Mouse (Mus musculus) brain, embryonic 14.5 days (tissue): Measurements from ENCODE around the gene Zbtb43. TPM values are rescaled to one million over a fixed set of nuclear protein-coding genes. Genes with fewer than 3 reads are reported as not detected.

Source experiments
- DNase-seq: peaks from one replicate; pipeline ENCODE4 v3.0.0-alpha.2; 2011; ENCODE audit warnings: low read depth
- CTCF ChIP-seq: fragments of 200-500 bp; IDR thresholded peaks from 2 replicates; pipeline ENCODE4 v1.5.1; 2012; ENCODE audit warnings: inconsistent platforms, mild to moderate bottlenecking, moderate library complexity, borderline replicate concordance; ENCODE audit not compliant: insufficient read depth, insufficient read length; ENCODE audit errors: extremely low read depth
- POLR2A ChIP-seq: fragments of 200-500 bp; IDR thresholded peaks from 2 replicates; pipeline ENCODE4 v1.6.1; 2012; ENCODE audit warnings: mild to moderate bottlenecking, inconsistent platforms, borderline replicate concordance; ENCODE audit not compliant: poor library complexity, insufficient read depth, insufficient read length, severe bottlenecking; ENCODE audit errors: extremely low read depth
- polyA plus RNA-seq: library from polyadenylated mRNA; depleted of rRNA; stranded (reverse); fragments of >200 nt; gene quantifications from 2 replicates; pipeline ENCODE4 v1.2.3, GENCODE M21; 2012

Gene Zbtb43
- polyA plus RNA-seq, 1 experiment, result 22.6 TPM

- DNase-seq, result no peak
- TF ChIP-seq CTCF (no peak), POLR2A (no peak)
These were observed 28.2 kb downstream of the Zbtb43 start for GRCm38 (mm10) chr2:33439980-33440670.

DNA sequence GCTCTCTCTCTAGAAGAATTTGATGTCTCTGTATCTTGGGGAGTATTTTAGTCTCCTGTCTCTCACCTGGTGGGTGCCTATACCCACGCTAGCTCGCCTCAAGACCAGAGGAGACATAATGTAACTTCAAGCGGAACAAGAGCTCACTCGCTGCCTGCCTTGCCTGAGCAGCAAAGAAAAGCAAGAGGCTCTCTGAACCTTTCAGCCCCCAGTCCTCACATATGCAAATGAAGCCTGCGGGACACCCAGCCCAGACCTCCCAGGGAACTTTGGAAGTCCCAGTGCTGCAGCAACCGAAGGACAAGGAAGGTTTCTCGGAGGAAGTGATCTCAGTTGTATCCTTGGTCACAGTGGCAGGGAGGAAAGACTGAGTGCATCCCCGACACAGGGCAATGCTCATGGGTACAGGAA lies 28.9 kb downstream of the Zbtb43 start:
- no peak for TF ChIP-seq POLR2A
- TF ChIP-seq CTCF, result no peak
- peak; percentile 41 for DNase-seq

- no peak for DNase-seq
- no peak for TF ChIP-seq CTCF
- no peak for TF ChIP-seq POLR2A
These were observed 30.0 kb downstream of the Zbtb43 start for GRCm38 (mm10) chr2:33438377-33438776.

GRCm38 (mm10) chr2:33437184-33437583 lies 31.2 kb downstream of the Zbtb43 start:
- DNase-seq, result no peak
- TF ChIP-seq CTCF (no peak), POLR2A (no peak)

GRCm38 (mm10) chr2:33436035-33436580 lies 32.3 kb downstream of the Zbtb43 start:
- peak; percentile 62 for DNase-seq
- no peak for TF ChIP-seq CTCF
- TF ChIP-seq POLR2A, result no peak

- no peak for TF ChIP-seq CTCF
- no peak for TF ChIP-seq POLR2A
- DNase-seq, result peak; percentile 47
These were observed 33.2 kb downstream of the Zbtb43 start for GRCm38 (mm10) chr2:33435036-33435650.

- peak; percentile 75 for DNase-seq
- peak; percentile 60; the same call in 1 of the 2 replicates for TF ChIP-seq CTCF
- no peak for TF ChIP-seq POLR2A
These were observed 35.5 kb downstream of the Zbtb43 start for GRCm38 (mm10) chr2:33432877-33433276.

GRCm38 (mm10) chr2:33430771-33431699 lies 37.3 kb downstream of the Zbtb43 start, which contains the start of gene Zbtb34:
Gene Zbtb34 (minus strand): TSS chr2:33431324.
- TF ChIP-seq CTCF (peak; percentile 83), POLR2A (peak; percentile 87)
- DNase-seq, result peak; percentile 80

DNA sequence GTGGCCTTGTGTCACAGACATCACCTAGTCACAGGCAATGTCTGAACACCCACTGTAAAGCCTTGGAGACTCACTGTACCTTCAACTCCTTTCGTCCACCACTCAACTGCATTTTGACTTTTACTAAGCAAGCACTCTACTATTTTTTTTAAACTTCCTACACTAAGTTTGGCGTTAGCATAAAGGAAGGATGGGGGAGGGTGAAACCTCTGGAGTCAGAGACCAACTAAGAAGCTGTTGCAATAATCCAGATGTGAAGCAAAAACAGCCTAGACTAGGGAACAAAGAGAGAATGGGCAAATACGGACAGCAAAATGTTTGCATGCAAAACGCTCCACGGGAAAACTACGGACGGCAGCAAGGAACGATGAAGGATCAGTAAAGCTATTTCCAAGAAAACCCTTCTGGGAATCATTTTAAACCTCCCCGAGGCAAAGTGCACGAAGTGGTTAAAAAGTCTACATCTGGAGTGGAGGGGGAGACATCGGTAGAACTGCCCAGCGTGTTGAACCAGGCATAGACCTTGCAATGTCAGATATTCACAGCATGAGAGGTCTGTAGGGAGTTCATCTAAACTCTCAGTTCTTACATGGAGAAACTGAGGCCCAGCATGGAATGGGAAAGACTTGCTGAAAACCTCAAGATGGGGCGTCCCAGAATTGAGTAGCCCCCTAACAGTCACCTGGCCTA lies 38.1 kb downstream of the Zbtb43 start:
- no peak for TF ChIP-seq POLR2A
- TF ChIP-seq CTCF, result no peak
- no peak for DNase-seq

- DNase-seq, result no peak
- no peak for TF ChIP-seq CTCF
- no peak for TF ChIP-seq POLR2A
These were observed 39.0 kb downstream of the Zbtb43 start for GRCm38 (mm10) chr2:33429339-33429738.

DNA sequence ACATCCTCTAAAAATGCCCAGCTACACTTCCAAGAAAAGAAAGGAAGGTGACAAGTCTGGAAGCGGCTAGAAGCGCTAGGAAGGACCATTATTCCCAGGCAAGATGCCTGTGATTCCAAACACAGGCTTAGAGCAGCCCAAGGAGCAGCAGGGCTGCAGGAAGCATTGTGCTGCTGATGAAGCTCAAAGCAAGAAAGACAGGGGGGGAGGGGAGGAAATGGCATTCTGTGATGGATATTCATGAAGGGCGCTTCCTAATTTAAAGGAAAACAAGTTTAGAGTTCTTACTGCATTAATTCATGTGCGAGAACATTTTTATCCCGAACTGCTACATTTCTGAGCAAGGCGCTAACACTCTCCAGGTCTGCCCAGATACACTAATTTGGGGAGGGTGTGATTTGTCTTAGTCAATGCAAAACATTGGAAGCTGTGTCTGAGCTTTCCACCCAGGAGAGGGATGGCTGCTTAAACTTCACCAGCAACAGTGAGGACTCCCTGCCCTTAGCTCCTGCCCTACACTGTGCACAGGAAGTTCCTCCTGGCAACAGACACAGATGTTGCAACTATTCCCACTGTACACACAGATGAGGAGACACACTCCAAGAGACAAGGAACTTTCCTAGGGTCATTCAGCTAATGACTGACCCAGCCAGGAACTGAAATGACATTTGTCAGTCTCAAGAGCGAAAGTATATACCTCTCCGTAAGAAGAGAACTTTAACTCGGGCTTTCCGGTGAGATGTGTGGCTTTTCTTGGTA lies 41.5 kb downstream of the Zbtb43 start:
- no peak for DNase-seq
- TF ChIP-seq CTCF, result no peak
- TF ChIP-seq POLR2A, result no peak
